Mouse (Mus musculus) kidney, adult 2 months (tissue): ENCODE data around the gene Fads3.

Source experiments
- CTCF ChIP-seq: fragments of 200-500 bp; conservative IDR thresholded peaks from 2 replicates; pipeline ENCODE4 v1.5.1; 2011; ENCODE audit warnings: low read depth, mild to moderate bottlenecking, control low read depth, low read length, moderate library complexity, mixed read lengths; ENCODE audit not compliant: insufficient read depth, insufficient read length
- POLR2A ChIP-seq: fragments of 200-500 bp; IDR thresholded peaks from one replicate; pipeline ENCODE4 v1.6.1; 2011; ENCODE audit warnings: low read depth, low read length, control low read depth

- TF ChIP-seq POLR2A (no peak), CTCF (no peak)
These were observed 5.6 kb downstream of the Fads3 start for GRCm38 (mm10) chr19:10046983-10047382.
